7 mouse cellular contexts compared by ENCODE assay signal in genomic region chrX:136742661-136743103, GRCm38 (mm10). TPM values are rescaled to one million over a fixed set of nuclear protein-coding genes. Genes with fewer than 3 reads are reported as not detected.
DNase-seq lines count a peak whose midpoint lies in the region; ATAC-seq and TF ChIP-seq lines count a peak whose summit lies in the region.

No protein-coding gene starts in this region.

- H3K9ac ChIP-seq in intestine, embryonic 14.5 days (ENCODE audit: low read length): peak overlapping the region; percentile 60

- peak; percentile 74 for DNase-seq in ZHBTc4 (ENCODE audit: low read depth, low spot score)
- peak; percentile 76 to 82 for DNase-seq in cerebellum, postnatal 10 days
- DNase-seq in gastrocnemius, adult 2 months: peak; percentile 45
- DNase-seq in intestine, embryonic 14.5 days (ENCODE audit: low spot score): peak; percentile 69
- DNase-seq in left cerebral cortex, postnatal 36 days (ENCODE audit: low spot score in 2 of 2): peak; percentile 35 to 48
- DNase-seq in mesoderm, embryonic 11.5 days (ENCODE audit: low read depth, low spot score): peak; percentile 66

- ATAC-seq in intestine, embryonic 14.5 days (replicated peaks; ENCODE audit: low FRiP score, low TSS enrichment, low read depth): no peak

- intact Hi-C loops in gastrocnemius, adult 2 months (cut with DNase I): loop anchor here (5.0 to 10.0 kb wide), 4 partner anchors 80 to 400 kb away; partner anchors contain the start of genes Fam199x and Plp1
- intact Hi-C loops in left cerebral cortex, postnatal 36 days (cut with DNase I): loop anchor here (2.0 to 10.0 kb wide), 4 partner anchors 78 to 275 kb away; partner anchors contain the start of gene Zcchc18

- H3K27ac ChIP-seq in gastrocnemius, adult 2 months: peak overlapping the region; percentile 96
- H3K27ac ChIP-seq in intestine, embryonic 14.5 days (ENCODE audit: low read depth): peak overlapping the region; percentile 88
- H3K27ac ChIP-seq in small intestine, adult 2 months (ENCODE audit: insufficient read depth, low read depth, low read length): peak overlapping the region; percentile 99

- no peaks in the 10 kb centered on the region for H3K27me3 ChIP-seq in intestine, embryonic 14.5 days (replicated peaks; ENCODE audit: control insufficient read depth, insufficient read depth, low read length)
- no peaks in the 10 kb centered on the region for H3K27me3 ChIP-seq in small intestine, adult 2 months (ENCODE audit: control insufficient read depth, insufficient read depth, low read length)

- H3K4me2 ChIP-seq in intestine, embryonic 14.5 days (ENCODE audit: low read length): peak overlapping the region; percentile 52

- peaks cover 10% of the 10 kb centered on the region; the same call in 1 of the 2 replicates for H3K36me3 ChIP-seq in intestine, embryonic 14.5 days (ENCODE audit: control insufficient read depth, insufficient read depth, low read length)
- H3K36me3 ChIP-seq in small intestine, adult 2 months (ENCODE audit: control insufficient read depth, insufficient read depth, low read length): peaks cover 3% of the 10 kb centered on the region

- H3K4me3 ChIP-seq in gastrocnemius, adult 2 months: peak overlapping the region; percentile 76
- H3K4me3 ChIP-seq in intestine, embryonic 14.5 days (ENCODE audit: low read depth, low read length): peak overlapping the region; percentile 61
- peak overlapping the region; percentile 100 for H3K4me3 ChIP-seq in small intestine, adult 2 months (ENCODE audit: low read depth, low read length)

- H3K4me1 ChIP-seq in intestine, embryonic 14.5 days (replicated peaks; ENCODE audit: control insufficient read depth, insufficient read depth, low read length): no peaks in the 10 kb centered on the region
- peaks cover 2% of the 10 kb centered on the region; the same call in 1 of the 2 replicates for H3K4me1 ChIP-seq in small intestine, adult 2 months (ENCODE audit: control insufficient read depth, insufficient read depth, insufficient read length, low read length)

- 36% methylated on average over 5 of the region's 5 CpGs for WGBS in intestine, embryonic 14.5 days
- 10% methylated on average over 5 of the region's 5 CpGs for WGBS in small intestine, adult 2 months

- peak; percentile 70 for TF ChIP-seq CTCF in gastrocnemius, adult 2 months (IDR thresholded peaks at IDR 0.05)
- TF ChIP-seq CTCF in small intestine, adult 2 months (IDR thresholded peaks at IDR 0.05; ENCODE audit: extremely low read depth, insufficient read length, insufficient replicate concordance, low read depth, low read length): no peak

- H3K9me3 ChIP-seq in intestine, embryonic 14.5 days (ENCODE audit: control insufficient read depth, low read length): no peaks in the 10 kb centered on the region

- TF ChIP-seq POLR2A in small intestine, adult 2 months (IDR thresholded peaks at IDR 0.05; ENCODE audit: low read depth, low read length): no peak

RNA-seq across cellular contexts. Expression of gene Morf4l2, which starts 0.8 kb away (rescaled TPM):
- total RNA-seq in gastrocnemius, adult 2 months (2021): 100 to 1,000 TPM; 157 to 173 TPM
- 471 and 491 TPM in 2 replicates for polyA plus RNA-seq in intestine, embryonic 14.5 days (2014; fragmentation: Nextera tagmentation; extraction: Ambion mirVana)
- total RNA-seq in left cerebral cortex, postnatal 36 days (2021): 100 to 1,000 TPM; 322 to 343 TPM
- polyA plus RNA-seq in small intestine, adult 2 months (2012; rRNA removed): 6.8 and 11.4 TPM in 2 replicates

RNA-seq across cellular contexts. Expression of gene Tceal1, which starts 34.9 kb away (rescaled TPM):
- total RNA-seq in gastrocnemius, adult 2 months (2021): 1 to 10 TPM; 1.8 to 3.0 TPM
- 8.2 and 8.7 TPM in 2 replicates for polyA plus RNA-seq in intestine, embryonic 14.5 days (2014; fragmentation: Nextera tagmentation; extraction: Ambion mirVana)
- total RNA-seq in left cerebral cortex, postnatal 36 days (2021): 10 to 100 TPM; 13.7 to 14.8 TPM
- 0.09 and 0.14 TPM in 2 replicates for polyA plus RNA-seq in small intestine, adult 2 months (2012; rRNA removed)

RNA-seq across cellular contexts. Expression of gene Glra4, which starts 37.3 kb away (rescaled TPM):
- total RNA-seq in gastrocnemius, adult 2 months (2021): not detected
- 0.11 and 0.12 TPM in 2 replicates for polyA plus RNA-seq in intestine, embryonic 14.5 days (2014; fragmentation: Nextera tagmentation; extraction: Ambion mirVana)
- total RNA-seq in left cerebral cortex, postnatal 36 days (2021): not detected
- polyA plus RNA-seq in small intestine, adult 2 months (2012; rRNA removed): not detected in 2 replicates
